Mouse (Mus musculus): ENCODE measurements at regions not wholly inside any gene's neighbourhood (a gene's known extent, or its start where the extent isn't known, plus 50 kb on each side); places are given as distances from the start of the nearest gene placed in this dataset.

- TF ChIP-seq CTCF (IDR thresholded peaks at IDR 0.05; ENCODE audit: control insufficient read depth, insufficient read depth, insufficient replicate concordance, low read depth, low read length), result no peak
- no peak for TF ChIP-seq POLR2A (IDR thresholded peaks at IDR 0.05; ENCODE audit: control insufficient read depth, low read depth, low read length)
Observed at GRCm38 (mm10) chr17:84874494-84874893, 82.0 kb upstream of the Ppm1b start.

Measured in testis, adult 2 months (tissue).